Mouse (Mus musculus): ENCODE results near the gene Zdhhc6.

Gene Zdhhc6

DNA sequence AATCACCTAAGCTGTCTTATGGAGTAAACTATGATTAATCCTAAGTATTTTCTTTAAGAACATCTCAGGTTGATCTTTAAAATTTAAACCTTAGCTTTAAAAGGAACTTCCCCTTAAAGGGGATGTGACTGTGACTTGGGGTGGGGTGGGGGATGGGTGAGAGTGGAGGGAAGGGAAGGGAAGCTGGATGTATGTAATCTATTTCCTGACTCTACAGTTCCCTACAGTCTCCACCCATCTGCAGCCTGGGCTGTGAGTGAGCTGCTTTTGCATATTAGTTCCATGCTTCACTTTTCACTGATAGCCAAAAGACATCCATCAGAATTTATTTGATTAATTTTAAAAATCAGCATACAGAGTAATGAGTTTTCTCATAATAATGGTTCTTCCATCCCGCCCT is 16.5 kb downstream of the Zdhhc6 start:
- DNase-seq = no peak

DNA sequence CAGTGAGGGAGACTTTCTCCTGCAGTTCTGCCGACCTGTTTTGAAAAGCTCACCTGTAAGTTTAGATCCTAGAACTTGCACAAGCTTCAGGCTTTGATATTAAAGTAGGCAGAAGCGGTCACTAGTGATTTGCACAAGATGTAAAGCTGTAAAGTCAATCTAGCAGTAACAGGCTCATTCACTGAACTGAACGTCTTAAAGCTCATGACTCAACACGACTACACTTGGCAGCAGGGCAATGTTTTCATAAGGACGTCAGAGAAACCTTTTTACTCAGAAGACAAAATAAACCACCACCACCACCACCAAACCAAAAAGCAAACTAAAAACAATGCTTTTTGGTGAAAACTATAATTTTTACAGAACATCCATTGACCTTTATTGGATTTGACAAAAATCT is 17.9 kb downstream of the Zdhhc6 start:
- DNase-seq = no peak

DNA sequence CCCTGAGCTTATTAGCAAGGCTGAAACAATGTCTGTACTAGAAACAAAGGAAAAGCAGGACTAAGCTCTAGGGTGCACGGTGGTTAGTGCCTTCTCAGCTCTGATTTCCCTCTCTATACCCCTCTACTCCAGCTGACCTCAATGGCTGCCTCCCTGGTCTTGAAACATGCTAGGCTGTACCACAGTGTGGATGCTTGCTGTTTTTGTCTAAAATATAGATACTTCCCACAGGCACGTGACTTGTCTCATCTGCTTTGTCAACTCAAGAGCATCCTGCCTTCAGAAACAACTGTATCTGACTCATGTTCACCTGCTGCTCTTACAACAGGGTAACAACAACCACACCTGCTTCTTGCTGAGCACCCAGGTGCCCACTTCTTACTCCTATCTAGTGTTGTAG is 18.3 kb downstream of the Zdhhc6 start:
- no peak for DNase-seq

DNA sequence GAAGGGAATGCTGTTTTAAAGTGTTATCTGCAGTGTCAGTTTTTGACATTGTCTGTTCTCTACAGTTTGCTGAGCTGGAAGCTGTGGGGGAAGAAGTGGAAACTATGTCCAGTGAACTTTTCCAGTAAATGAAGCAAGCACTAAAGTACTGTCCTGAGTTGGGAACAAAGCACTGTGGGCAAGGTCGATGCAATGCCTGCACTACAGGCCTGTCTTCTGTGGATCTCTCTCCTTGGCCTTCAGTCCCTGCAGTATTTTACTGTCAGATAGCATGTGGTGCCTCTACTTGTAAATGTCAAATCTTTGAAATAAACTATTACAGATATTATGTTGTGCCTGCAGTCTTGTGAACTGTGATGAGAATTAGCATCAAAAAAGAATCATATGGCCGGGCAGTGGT is 19.5 kb downstream of the Zdhhc6 start:
- no peak for DNase-seq

DNA sequence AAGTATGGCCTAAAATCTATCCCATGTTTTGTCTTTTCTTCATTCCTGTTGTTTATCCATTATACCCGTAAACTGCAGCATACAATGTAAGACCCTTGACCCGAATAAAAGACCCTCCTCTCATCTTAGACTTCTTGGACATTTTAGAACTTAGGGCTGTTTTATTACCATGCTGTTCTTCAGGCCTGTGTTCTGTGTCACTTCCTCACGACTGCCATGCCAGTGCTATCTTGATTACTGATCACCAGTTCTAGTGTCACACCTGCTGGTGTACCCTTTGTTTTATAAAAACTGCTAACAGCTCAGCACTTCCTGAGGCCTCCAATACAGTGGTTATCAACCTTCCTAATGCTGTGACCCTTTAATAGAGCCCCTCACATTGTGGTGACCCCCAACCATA is 20.3 kb downstream of the Zdhhc6 start:
- DNase-seq = no peak

DNA sequence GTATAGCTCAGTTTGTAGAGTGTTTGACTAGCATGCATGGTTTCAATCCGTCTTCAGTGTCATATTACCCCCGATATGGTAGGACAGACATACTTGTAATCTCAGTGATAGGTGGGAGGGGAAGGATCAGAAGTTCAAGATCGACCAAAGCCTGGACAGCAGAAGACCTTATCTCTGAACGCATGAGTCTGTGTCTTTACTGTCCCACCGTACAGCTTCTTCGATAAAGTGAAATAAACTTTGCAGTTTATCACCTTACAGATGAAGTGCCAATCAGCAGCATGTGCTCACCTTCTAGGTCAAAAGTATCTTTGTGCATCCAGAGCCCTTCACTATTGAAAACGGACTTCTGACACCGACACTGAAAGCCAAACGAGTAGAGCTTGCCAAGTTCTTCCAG is 20.8 kb downstream of the Zdhhc6 start:
- no peak for DNase-seq

DNA sequence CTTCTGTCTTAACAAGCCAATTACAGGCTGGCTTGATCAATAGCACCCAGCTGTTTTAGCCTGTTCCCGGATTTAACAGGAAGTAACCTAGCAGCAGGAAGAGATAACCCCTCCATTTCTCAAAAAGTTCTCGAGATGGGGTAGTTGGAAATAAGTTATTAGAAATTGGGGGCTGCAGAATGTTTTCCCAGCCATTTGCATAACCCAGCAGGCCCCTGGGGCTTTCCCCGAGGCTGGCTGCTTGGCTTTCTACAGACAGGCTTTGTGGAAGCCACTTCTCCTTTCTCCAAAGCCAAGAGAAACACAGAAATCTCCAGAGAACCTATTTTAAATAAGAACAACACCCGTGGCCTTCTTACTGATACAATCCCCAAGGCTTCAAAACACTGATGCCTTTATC is 22.7 kb downstream of the Zdhhc6 start:
- DNase-seq = no peak

DNA sequence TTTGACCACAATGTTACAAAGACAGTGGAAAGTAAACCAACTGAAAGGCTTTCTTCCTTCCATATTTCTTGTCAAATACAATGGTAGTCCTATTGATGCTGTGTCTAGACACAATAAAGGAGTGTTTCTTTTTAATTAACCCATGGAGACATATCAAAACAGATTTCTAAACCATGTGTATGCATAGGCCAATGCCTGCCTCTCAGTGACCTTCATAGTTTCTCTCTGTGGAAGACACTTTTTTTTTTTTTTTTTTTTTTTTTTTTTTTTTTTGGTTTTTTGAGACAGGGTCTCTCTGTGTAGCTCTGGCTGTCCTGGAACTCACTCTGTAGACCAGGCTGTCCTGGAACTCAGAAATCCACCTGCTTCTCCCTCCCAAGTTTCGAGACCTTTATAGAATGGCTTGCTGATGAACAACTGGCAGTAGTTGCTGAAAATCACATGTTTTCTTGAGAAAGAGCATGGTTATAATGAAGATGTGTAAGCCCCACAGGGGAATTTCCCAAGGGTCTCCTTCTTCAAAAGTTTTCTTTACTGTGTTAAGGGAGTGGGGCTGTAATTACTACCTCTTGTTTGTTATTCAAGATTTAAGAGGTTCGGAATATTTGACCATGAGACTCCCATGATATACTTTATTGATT is 23.5 kb downstream of the Zdhhc6 start:
- no peak for DNase-seq

DNA sequence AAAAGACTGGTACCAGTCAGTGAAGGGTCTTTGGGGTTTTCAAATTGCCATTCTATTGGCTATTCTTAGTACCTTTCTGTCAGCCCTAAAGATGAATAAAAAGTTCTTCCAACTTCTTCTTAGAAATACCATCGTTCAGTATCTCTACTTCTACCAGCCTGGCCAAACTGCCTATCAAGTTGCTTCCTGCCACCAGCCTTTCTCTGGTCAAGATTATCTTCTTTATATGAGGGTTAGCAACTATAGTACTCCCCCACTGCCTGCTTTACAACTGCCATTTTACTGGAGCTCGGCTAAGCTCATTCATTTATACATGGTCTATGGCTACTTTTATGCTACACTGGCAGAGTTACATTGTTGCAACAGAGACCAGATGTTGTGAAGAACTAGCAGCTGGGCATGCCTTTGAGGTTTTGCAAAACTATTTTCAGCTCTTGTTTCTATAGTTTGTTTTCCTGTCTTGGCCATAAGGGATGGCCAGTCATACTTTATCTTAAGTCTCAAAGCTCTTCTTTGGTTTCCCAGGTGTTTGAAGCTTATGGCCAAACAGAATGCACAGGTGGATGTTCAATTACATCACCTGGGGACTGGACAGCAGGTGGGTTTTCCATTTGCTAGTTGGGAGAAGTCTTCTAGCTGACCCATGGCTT is 25.1 kb downstream of the Zdhhc6 start:
- no peak for DNase-seq

DNA sequence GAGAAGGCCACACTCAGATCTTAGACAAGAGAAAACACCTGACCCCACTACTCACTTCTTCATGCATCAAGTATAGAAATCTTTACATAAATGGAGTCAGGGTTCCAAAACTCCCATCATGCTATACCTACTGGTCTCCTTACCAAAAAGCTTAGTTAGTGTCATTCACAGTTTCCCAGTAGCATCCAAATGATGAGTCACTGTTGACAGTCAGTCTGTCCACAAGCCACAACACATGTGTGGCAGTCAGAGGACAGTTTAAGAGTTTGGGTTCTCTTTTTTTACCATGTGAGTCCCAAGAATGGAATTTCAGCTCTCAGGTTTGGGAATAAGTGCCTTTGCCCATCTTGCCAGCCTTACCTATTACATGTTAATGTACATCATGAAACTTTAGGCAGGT is 26.9 kb downstream of the Zdhhc6 start:
- DNase-seq = no peak

DNA sequence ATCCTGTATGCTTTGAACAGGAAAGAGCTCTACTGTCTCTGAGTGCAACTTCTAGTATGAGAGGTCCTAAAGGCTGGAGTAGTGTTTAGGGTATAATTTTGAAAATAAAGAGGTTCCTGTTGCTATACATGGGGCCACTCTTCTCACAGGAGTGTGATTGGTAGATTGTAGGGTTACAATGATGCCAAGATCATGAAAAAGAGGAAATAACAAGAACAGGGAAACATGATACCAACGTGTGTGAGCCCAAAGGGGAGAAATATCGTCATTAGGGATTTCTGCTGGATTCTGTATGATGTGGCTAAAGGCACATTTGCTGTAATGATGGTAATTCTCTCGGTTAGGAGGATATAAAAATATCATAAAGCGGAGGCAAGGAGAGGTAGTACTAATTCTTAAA is 29.8 kb downstream of the Zdhhc6 start:
- DNase-seq = no peak

DNA sequence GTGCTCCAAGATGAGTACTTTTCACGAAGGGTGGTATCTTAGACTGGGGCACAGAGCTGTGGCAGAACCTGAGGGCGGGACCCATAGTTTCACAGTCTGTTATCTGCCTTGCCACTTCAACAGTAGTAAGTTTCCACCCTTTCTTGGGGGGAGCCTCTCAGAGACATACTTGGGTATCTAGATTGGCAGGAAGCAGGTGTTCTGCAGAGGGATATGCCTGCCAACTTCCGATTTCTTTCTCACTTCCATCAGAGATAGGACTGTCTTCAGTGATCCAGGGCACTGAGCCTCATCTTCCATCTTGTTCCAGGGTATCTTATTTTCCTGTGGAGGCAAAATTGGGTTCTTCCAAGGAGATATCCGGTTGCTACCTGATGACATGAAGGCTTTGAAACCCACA is 31.7 kb downstream of the Zdhhc6 start:
- no peak for DNase-seq

DNA sequence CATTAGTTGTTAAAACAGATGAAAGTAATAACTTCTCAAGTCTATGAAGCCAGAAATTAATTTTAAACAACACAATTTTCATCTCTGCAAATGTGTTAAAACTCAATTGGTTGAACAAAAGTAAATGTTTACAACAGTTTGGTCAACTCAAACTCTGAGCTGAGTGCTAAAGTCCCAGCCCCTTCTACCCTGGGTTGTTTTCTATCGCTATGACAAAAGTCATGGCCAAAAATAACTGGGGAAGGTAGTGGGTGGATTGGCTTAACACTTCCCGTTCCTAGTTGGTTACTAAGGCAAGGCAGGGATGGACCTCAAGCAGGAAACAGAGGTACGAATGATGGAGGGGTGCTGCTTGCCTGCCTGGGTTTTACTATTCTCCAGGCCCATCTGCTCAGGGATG is 39.1 kb downstream of the Zdhhc6 start:
- DNase-seq = no peak

DNA sequence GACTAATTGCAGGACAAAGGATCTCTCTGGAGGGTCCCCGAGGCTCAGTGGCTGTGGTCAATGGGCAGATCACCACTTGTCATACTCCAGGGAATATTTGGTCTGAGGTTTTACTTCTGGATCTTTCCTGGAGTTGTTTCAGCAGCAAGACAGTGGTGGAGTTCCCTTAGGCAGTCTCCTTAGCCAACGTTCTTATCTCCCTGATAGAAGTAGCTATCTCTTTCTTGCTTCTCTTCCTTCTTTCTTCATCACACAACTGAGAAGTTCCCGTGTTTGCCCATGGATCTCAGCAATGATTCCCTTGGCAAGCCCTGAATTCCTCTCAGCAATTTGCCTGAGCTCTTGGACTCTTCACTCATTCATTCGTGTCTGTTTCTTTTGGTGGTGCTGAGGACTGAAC is 39.7 kb downstream of the Zdhhc6 start:
- no peak for DNase-seq

DNA sequence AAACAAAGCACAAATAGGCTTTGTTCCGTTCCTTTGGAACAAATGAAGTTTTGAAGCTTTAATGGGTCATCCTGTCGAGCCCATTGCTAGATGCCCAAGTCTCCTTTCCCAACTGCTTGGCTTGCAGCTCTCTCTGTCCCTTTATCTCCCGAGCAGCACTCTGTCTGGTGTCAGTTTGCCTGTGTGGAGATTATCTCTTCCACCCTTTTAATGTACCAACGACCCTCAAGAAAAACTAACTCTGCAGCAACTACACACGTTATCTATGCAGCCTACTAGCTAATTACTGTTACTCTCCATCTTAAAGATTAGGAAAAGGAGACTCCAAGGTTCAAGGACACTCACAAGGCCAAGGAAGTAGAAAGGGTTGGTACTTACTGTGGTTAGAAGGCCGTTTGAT is 42.5 kb downstream of the Zdhhc6 start:
- DNase-seq = no peak

DNA sequence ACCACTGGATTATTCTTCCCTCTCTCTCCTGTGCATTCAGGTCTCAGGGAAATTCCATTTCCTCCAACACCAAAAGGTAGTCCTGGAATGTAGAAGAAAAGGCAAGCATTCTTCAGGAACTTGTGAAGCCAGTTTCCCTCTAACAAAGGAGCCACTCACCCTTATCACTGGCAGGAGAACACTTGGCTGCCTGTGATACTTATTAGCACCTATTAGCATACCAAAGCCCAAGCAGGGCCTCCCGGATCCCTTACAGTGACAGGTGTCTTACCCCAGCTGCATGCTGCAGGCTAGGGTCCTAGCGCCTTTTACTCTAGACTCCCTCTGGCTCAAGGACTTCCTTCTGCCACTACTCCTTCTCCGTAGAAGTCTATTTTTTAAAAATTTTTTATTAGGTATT is 44.4 kb downstream of the Zdhhc6 start:
- no peak for DNase-seq

DNA sequence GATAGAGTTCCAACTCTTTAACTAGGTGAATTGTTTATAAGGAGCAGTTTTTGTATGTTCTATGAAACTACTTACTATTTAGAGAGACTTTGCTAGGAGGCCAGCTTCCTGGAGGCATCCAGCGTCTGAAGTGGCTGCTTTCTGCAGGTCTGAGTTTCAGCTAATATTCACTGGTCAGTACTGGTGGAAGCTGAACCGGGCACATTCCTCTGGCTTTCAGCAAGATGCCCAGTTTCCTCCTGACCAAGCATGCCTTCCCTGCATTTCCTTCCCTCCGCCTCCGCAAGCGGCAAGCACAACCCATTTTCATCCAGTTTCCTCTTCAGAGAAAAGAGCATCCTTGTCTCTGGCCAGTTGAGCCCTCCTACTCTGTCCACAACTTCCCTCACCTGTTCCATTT is 46.8 kb downstream of the Zdhhc6 start:
- no peak for DNase-seq

DNA sequence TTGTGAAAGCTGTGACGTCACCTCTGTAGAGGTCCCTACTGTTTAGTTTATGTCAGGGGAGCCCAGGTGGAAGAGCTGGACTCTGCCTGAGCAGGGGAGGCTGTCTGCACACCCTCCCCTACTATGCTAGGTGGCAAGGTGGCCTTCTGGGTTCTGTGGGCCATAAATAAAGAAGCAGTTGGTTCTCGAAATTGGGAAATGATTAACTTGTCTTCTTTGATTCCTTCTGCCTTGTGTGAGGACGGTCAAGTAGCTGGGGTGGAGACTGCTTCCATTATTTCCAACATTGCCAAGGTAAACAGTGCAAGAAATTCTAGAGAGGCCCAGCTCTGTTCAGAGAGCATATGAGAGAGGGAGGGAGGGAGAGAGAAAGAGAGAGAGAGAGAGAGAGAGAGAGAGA is 47.7 kb downstream of the Zdhhc6 start:
- no peak for DNase-seq

DNA sequence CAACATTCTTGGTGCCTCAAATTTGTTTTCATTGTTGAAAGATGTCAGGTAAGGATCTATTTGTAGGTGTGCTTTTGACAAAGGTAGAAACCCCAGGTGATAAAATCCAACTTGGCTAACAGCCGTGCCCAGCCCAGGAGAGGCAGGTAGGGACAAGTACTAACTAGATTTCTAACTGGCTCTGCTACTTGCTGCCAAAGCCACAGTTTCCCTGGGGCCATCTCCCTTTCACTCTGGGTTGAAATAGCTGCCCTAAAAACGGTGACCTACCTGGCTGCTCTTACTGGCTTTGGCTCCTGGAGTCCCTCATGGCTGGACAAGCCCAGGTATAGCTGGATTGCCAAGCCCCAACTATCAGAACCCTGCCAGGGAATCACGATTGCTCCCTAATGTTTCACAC is 49.0 kb downstream of the Zdhhc6 start:
- DNase-seq = no peak

DNA sequence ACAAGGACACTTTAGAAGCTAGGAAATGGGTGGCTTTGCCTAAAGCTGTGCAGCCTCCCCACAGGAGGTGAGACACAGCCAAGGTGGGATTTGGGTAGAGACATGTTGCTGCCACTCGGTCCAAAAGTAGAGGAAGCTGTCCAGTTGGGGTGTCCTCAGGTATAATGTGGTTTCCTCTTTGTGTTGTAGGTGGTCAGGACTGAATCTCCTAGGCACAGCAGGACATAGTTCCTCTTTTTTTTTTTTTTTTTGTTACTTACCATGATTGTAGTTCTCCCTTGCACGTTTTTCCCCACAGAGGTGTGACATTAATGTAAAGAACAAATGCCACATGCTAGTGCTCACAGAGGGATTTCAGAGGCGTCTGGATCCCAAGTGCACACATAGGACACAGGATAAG is 50.6 kb downstream of the Zdhhc6 start:
- DNase-seq = no peak

DNA sequence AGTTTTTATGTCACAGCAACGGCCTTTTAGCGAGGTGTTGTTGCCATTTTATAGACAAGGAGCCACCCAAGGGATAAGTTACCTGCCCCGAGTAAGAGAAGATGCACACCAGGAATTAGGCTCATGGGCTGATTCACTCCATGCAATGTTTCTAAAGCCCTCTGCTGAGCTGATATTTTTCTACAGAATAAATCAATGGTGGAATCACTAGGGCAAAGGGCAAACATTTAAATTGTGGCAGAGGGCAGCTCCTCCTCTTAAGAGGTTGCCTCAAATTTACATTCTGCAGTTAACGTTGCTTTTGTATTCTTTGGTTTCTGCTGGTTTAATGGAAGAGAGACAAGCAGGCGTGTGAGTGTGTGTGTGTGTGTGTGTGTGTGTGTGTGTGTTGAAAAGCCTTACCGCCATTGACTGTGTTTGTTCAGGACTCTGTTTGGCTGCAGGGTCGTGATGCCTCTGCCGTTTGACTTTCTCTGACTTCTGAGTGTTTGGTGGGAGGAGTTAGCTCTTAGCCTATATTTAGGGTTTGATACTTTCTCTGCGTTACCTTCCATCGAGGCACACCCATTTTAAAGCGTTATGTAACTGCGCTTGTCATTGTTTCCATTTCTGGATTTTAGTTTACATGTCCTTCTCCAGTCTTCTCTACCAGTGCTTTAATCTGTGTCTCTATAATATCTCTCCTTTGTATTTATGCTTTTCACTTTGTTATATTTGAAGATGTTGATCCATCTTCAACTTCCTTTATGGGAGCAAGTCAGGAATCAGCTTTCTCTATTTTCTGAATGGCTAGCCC is 55.2 kb downstream of the Zdhhc6 start:
- DNase-seq = no peak

DNA sequence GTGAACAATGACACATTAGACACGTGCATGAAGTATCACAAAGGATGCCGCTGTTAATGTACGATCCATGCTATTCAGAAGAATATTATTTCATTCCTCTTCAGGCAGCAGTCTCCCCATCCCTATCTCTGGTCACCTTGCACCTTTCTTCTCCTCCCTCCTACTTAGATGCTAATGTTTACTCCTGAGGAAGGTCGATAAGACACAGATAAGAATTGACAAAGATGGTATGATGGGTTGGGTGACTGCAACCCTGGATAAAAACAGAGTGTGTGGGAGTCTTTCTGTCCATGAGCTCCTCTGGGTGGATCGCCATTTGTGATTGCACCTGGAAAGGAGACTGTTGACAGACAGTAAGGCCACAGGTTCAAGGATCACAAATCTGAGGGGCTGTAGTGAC is 57.3 kb downstream of the Zdhhc6 start:
- no peak for DNase-seq

DNA sequence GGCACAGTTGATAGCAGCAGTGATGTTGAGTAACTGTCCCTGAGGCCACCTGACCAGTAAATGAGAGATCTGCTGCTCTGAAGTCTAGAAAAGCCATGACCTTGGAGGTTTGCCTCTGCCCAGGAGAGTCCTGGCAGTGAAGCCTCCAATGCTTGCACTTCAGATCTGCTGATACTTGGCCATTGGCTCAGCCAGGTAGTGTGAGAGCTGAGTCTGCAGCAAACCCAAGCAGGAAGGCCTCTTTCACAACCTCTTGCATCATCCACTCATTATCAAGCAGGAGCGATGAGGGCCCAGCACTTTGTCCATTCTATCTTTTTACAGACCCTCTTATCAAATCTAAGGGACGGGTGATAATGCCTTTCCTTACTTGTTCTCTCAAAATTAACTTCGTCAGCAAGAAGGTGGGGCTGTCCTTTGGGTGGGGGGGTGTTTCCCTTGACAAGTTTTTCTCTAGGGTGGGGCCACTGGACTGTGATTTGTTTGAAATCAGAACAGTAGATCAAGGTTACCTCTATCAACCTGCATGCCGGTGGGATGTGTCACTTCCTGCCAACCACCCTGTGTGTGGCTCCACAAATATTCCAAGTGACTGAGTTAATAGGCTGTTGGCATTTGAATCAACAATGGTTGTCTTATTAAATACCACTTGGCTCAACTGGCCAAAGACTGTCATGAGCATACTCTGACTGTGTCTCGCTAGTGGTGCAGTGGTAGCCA is 58.0 kb downstream of the Zdhhc6 start:
- DNase-seq = no peak

DNA sequence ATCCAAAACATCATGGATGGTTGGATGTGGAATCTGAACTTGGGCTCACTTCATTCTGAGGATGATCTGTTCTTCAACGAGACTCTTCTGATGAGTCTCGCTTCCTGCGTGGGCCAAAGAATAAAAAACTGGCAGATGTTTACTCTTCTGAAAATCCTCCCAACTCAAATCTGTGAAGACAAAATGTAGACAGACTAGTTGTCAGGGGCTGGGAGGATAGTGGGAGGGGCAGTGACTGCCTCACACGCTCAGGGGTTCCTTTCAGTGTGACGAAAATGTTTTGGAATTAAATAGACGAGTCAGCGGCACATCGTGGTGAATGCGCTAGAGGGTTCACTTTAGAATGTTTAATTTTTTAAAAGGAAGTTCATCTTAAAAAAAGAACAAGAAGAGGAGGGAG is 59.7 kb downstream of the Zdhhc6 start:
- DNase-seq = no peak
